Mouse (Mus musculus): ENCODE measurements around the gene Itpkb.

DNA sequence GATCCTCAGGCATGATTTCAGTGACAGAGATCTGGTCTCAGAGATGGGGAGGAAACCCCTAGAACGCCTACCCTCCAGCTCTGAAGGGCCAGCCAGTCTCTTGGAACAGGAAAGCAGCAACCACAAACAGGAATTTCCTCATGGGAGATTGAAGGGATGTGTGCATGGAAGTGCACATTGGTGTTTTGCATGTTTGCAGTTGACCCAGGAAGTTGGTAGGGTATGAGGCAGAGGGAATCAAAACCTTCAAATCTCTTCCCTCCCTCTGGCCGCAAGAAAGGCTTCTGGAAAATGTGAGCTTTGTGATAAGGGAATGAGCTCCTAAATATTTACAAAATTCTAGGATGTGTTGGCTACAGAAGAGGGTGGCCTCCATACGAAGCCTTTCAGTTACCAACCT, 33.0 kb downstream of the Itpkb start:
- no peak for TF ChIP-seq CTCF (IDR thresholded peaks at IDR 0.05; ENCODE audit: low read depth)
- TF ChIP-seq EP300 (IDR thresholded peaks at IDR 0.05; ENCODE audit: low read depth) = no peak
